Mouse (Mus musculus): ENCODE measurements around the gene Gp1bb. TPM values are rescaled to one million over a fixed set of nuclear protein-coding genes. Genes with fewer than 3 reads are reported as not detected.

Gp1bb gene
- polyA plus RNA-seq, 1 experiment from 2014 or later = 4.4 TPM

DNA sequence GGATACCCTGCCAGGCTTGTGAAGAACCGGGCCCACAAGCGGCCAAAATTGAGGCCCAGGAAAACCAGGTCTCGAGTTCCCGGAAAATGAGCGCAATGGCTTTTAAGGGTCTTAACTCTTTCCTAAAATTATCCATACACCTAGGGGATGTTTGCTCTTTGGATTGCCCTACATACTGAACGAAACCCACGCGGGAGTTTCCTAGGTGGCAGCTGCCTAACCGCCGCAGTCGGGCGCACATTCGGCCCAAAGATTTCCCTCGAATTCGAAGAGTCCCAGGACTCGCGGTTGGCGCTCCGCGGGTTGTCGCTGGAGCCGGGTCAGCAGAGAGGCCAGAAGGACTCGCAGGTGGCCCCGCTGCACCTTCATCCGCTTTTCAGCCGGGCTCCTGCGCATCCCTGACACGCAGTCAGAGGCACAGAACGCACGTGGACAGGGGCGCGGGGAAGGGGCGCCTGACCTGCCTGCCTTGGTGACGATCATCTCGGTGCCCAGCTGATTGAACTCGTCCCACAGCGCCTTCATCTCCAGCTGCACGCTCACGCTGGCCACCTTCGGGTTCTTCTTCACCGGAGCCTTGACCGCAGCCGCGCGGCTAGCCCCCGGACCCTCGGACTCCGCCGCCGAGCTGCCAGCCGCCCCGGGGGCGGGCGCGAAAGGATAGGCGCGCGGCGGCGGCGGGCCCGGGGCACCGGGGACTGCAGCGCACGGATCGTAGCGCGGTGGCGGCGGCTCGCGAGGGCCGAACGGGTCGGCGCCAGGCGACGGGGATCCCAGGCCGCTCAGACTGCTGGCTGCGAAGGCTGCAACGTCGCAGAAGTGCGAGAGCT lies 35.9 kb downstream of the Gp1bb start:
- peak overlapping the region; percentile 81 for H3K4me2 ChIP-seq
- peak overlapping the region; percentile 75 for H3K9ac ChIP-seq
- no peaks in the 10 kb centered on the region for H3K9me3 ChIP-seq
- peak overlapping the region; percentile 54 for H3K4me3 ChIP-seq
- 3% methylated on average over 74 of the region's 83 CpGs for WGBS
- H3K27me3 ChIP-seq (replicated peaks) = peaks cover 100% of the 10 kb centered on the region
- H3K27ac ChIP-seq (replicated peaks) = no peak overlapping the region
- peaks cover 63% of the 10 kb centered on the region for H3K4me1 ChIP-seq
- no peaks in the 10 kb centered on the region for H3K36me3 ChIP-seq
- ATAC-seq (ENCODE audit: extremely low read depth, insufficient number of reproducible peaks, low FRiP score, low TSS enrichment) = no peak

DNA sequence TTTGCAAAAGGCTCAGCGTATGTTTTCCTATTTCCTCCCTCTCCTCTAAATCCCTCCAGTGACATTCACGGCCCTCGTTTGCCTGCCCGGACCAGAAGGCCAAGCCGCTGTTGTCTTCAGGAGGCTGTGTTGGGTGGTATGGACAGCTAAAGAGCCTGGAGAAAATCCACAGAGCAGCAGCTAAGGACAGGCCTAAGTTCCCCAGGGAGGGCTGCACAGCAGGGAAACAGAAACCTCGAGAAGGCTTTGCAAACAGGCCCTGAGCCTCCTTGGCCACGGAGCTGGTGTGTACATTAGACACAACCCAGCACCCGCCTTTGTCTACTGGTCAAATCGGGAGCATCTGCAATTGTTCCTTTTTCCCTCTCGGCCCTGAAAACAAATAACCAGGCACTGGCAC lies 36.5 kb downstream of the Gp1bb start:
- Histone ChIP-seq H3K36me3 (no peaks in the 10 kb centered on the region), H3K27ac (replicated peaks) (no peak overlapping the region), H3K9ac (peak overlapping the region; percentile 75; the same call in 1 of the 2 replicates), H3K9me3 (no peaks in the 10 kb centered on the region), H3K27me3 (replicated peaks) (peaks cover 100% of the 10 kb centered on the region), H3K4me1 (peaks cover 60% of the 10 kb centered on the region), H3K4me3 (peak overlapping the region; percentile 54), H3K4me2 (peak overlapping the region; percentile 81)
- ATAC-seq (ENCODE audit: extremely low read depth, insufficient number of reproducible peaks, low FRiP score, low TSS enrichment) = no peak
- 20% methylated on average over 10 of the region's 10 CpGs for WGBS

DNA sequence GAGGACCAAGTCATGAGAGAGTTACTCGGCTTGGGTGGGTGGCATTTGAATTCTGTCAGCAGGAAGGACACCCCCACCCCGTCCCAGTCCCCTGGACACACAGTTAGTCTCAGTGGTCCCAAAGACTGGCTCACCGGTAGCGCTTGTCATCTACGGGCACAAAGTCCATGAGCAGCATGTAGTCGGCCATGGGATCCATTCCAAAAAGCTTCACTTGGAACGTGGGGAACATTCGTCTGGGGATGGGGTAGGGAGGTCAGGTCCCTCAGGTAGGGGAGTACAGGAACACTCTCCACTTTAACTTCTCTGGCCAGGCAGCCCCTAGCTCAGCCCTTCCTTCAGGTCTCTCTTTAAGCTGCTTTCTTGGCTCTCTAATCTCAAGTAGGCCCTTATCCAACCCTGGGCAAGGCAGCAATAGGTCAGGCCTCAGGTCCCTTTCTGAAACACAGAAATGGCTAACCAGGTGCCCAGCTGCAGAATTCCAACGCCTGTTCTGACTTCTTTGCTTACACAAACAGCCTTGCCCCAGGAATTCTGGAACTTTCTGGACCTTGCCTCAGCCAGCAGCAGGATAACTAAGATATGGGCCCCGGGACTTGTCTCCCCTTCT lies 37.2 kb downstream of the Gp1bb start:
- Histone ChIP-seq H3K27me3 (replicated peaks) (peaks cover 100% of the 10 kb centered on the region), H3K9ac (no peak overlapping the region), H3K4me2 (peak overlapping the region; percentile 81), H3K27ac (replicated peaks) (no peak overlapping the region), H3K4me1 (peaks cover 56% of the 10 kb centered on the region), H3K4me3 (peak overlapping the region; percentile 54; the same call in 1 of the 2 replicates), H3K36me3 (no peaks in the 10 kb centered on the region), H3K9me3 (no peaks in the 10 kb centered on the region)
- no peak for ATAC-seq (ENCODE audit: extremely low read depth, insufficient number of reproducible peaks, low FRiP score, low TSS enrichment)
- 35% methylated on average over 10 of the region's 10 CpGs for WGBS

DNA sequence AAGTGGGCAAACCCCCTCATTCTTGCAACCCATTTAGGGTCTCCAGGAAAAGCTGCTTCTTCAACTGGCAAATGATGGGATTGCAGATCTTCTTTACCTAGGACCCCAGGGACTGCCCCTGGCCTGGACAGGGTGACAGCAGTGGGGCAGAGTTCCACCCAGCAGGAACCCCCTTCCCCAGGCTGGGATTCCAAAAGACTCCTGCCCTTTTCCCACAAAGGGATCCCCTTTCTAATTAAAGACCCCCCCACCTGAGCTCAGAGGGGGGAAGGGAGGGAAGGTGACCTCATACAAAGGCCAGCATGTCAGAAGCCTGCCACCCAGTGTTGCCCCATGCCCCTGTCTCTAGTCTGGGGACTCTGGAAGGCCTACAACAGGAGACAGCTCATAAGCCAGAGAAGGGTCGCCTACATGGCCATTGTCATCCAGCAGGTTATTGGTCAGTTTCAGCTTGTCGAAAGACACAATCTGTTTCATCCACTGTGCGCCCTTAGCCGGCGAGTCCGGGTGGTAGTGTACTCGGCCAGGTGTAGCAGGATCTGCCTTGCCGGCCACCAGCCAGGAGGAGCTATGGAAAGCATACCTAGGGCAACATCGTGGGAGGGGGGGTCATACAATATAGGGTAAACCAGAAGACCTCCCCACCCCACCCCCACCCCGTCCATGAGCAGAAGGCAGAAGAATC lies 38.4 kb downstream of the Gp1bb start:
- Histone ChIP-seq H3K9ac (no peak overlapping the region), H3K4me1 (peaks cover 52% of the 10 kb centered on the region), H3K4me2 (no peak overlapping the region), H3K9me3 (no peaks in the 10 kb centered on the region), H3K27me3 (replicated peaks) (peaks cover 97% of the 10 kb centered on the region), H3K4me3 (no peak overlapping the region), H3K36me3 (no peaks in the 10 kb centered on the region), H3K27ac (replicated peaks) (no peak overlapping the region)
- no peak for ATAC-seq (ENCODE audit: extremely low read depth, insufficient number of reproducible peaks, low FRiP score, low TSS enrichment)
- WGBS = 47% methylated on average over 10 of the region's 10 CpGs

DNA sequence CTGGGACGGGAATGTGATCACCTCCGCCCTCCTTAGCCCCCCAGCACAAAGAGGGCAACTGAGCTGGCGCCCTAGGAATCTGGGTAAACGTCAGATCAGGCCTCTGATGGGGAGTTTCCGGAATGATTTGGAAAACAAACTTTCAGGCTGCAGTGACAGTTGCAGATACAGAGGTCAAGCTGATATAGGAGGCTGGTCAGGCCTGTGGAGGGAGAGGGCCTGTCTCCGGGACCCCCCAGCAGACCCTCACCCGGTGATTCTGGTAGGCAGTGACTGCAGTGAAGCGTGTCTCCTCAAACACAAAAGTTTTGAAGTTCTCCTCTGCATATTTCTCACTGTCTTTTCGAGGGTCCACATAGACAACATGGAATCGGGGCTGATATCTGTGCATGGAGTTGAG lies 39.0 kb downstream of the Gp1bb start:
- peaks cover 97% of the 10 kb centered on the region for H3K27me3 ChIP-seq (replicated peaks)
- no peaks in the 10 kb centered on the region for H3K9me3 ChIP-seq
- 32% methylated on average over 10 of the region's 10 CpGs for WGBS
- no peak overlapping the region for H3K4me2 ChIP-seq
- no peak overlapping the region for H3K4me3 ChIP-seq
- H3K36me3 ChIP-seq = no peaks in the 10 kb centered on the region
- no peak overlapping the region for H3K9ac ChIP-seq
- peaks cover 46% of the 10 kb centered on the region for H3K4me1 ChIP-seq
- no peak overlapping the region for H3K27ac ChIP-seq (replicated peaks)
- ATAC-seq (ENCODE audit: extremely low read depth, insufficient number of reproducible peaks, low FRiP score, low TSS enrichment) = no peak

DNA sequence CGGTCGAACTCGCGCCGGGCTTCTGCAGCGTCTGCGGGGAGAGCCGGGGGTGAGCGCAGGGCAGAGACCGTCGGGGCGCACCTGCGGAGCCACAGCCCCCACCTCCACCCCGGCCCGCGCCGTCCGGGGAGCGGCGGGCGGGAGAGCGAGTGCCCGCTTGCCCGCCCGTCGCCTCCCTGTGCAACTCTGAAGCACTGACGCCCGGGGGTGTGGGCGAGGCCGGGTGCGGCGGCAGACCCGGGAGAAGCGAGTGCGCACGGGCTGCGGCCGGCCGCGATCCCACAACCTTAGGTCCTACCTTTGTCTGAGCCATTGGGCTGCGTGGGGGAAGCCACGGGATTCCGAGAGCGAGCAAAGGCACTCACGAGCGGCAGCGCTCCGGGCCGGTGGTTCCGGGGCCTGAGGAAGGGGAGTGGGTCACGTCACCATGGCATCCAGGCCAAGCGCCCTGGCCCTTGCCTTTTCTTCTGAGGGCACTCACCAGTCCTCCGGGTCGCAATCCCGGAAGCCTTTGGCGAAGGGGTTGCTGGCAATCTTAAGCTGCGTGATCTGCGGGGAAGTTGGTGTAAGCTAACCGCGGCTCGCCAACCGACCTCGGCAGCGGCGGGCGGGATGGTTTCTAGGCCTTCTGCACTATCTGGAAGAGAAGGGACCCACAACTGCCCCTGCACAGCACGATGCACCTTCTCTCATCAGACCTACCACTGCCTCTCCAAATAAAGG lies 39.6 kb downstream of the Gp1bb start:
- peaks cover 40% of the 10 kb centered on the region for H3K4me1 ChIP-seq

GRCm38 (mm10) chr16:18581623-18582205 lies 40.5 kb downstream of the Gp1bb start:
- Histone ChIP-seq H3K9ac (peak overlapping the region; percentile 51), H3K9me3 (no peaks in the 10 kb centered on the region), H3K4me3 (peak overlapping the region; percentile 52), H3K4me2 (peak overlapping the region; percentile 77), H3K27ac (replicated peaks) (no peak overlapping the region), H3K36me3 (no peaks in the 10 kb centered on the region), H3K27me3 (replicated peaks) (peaks cover 97% of the 10 kb centered on the region), H3K4me1 (peaks cover 35% of the 10 kb centered on the region)
- under 1% methylated on average over 66 of the region's 66 CpGs for WGBS
- no peak for ATAC-seq (ENCODE audit: extremely low read depth, insufficient number of reproducible peaks, low FRiP score, low TSS enrichment)

More for the DNA sequence above, 39.6 kb downstream of the Gp1bb start:
- Histone ChIP-seq H3K4me2 (peak overlapping the region; percentile 77), H3K9ac (peak overlapping the region; percentile 51), H3K27ac (replicated peaks) (no peak overlapping the region), H3K27me3 (replicated peaks) (peaks cover 97% of the 10 kb centered on the region), H3K9me3 (no peaks in the 10 kb centered on the region), H3K4me3 (peak overlapping the region; percentile 52), H3K36me3 (no peaks in the 10 kb centered on the region)
- no peak for ATAC-seq (ENCODE audit: extremely low read depth, insufficient number of reproducible peaks, low FRiP score, low TSS enrichment)
- 4% methylated on average over 67 of the region's 67 CpGs for WGBS

- peak overlapping the region; percentile 52 for H3K4me3 ChIP-seq
- no peak overlapping the region for H3K27ac ChIP-seq (replicated peaks)
- 12% methylated on average over 21 of the region's 21 CpGs for WGBS
- peaks cover 29% of the 10 kb centered on the region for H3K4me1 ChIP-seq
- peak overlapping the region; percentile 51 for H3K9ac ChIP-seq
- peaks cover 93% of the 10 kb centered on the region for H3K27me3 ChIP-seq (replicated peaks)
- no peaks in the 10 kb centered on the region for H3K36me3 ChIP-seq
- H3K4me2 ChIP-seq = peak overlapping the region; percentile 77
- no peak for ATAC-seq (ENCODE audit: extremely low read depth, insufficient number of reproducible peaks, low FRiP score, low TSS enrichment)
- no peaks in the 10 kb centered on the region for H3K9me3 ChIP-seq
Observed at GRCm38 (mm10) chr16:18581050-18581622, 41.1 kb downstream of the Gp1bb start.

GRCm38 (mm10) chr16:18580389-18580788 lies 41.8 kb downstream of the Gp1bb start:
- peaks cover 90% of the 10 kb centered on the region for H3K27me3 ChIP-seq (replicated peaks)
- no peak for ATAC-seq (ENCODE audit: extremely low read depth, insufficient number of reproducible peaks, low FRiP score, low TSS enrichment)
- H3K4me2 ChIP-seq = no peak overlapping the region
- no peaks in the 10 kb centered on the region for H3K36me3 ChIP-seq
- peaks cover 23% of the 10 kb centered on the region for H3K4me1 ChIP-seq
- H3K9ac ChIP-seq = no peak overlapping the region
- H3K27ac ChIP-seq (replicated peaks) = no peak overlapping the region
- no peak overlapping the region for H3K4me3 ChIP-seq
- WGBS = 20% methylated on average over 2 of the region's 2 CpGs
- H3K9me3 ChIP-seq = no peaks in the 10 kb centered on the region

GRCm38 (mm10) chr16:18577599-18578160 lies 44.5 kb downstream of the Gp1bb start:
- no peak overlapping the region for H3K4me3 ChIP-seq
- peaks cover 74% of the 10 kb centered on the region for H3K27me3 ChIP-seq (replicated peaks)
- H3K27ac ChIP-seq (replicated peaks) = no peak overlapping the region
- H3K9ac ChIP-seq = no peak overlapping the region; the same call in 1 of the 2 replicates
- no peak overlapping the region for H3K4me2 ChIP-seq
- H3K4me1 ChIP-seq = peaks cover 22% of the 10 kb centered on the region
- ATAC-seq (ENCODE audit: extremely low read depth, insufficient number of reproducible peaks, low FRiP score, low TSS enrichment) = no peak
- WGBS = 24% methylated on average over 5 of the region's 5 CpGs
- H3K36me3 ChIP-seq = no peaks in the 10 kb centered on the region
- no peaks in the 10 kb centered on the region for H3K9me3 ChIP-seq

All from heart, embryonic 13.5 days (tissue).